Mouse (Mus musculus) c-Kit-positive CD71-negative TER-119-negative erythroid progenitor cells, embryonic 14.5 days (primary cell): Measurements from ENCODE around the gene Map7.

ENCODE experiments used
- DNase-seq: peaks from one replicate; pipeline ENCODE4 v3.0.0-alpha.2; 2013; ENCODE audit warnings: low read depth

The Map7 gene

DNA sequence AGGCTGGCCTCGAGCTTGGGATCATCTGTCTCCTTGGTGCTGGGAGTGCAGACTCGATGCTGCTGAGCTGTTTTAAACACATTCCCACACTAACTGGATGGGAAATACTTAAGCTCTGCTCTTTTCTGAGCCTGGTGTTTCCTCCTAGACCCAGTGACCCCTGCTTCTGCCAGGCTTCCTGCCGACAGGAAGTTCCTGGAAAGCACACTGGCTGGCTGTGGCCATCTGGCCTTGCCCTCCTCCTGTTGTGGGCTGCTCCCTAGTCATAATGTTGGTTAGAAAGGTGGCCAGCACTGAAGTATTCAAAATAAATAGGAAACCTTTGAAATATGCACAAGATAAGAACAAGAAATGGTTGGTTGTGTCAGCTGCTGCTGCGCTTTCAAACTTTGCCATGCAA, 86.2 kb downstream of the Map7 start:
- DNase-seq, result no peak

DNA sequence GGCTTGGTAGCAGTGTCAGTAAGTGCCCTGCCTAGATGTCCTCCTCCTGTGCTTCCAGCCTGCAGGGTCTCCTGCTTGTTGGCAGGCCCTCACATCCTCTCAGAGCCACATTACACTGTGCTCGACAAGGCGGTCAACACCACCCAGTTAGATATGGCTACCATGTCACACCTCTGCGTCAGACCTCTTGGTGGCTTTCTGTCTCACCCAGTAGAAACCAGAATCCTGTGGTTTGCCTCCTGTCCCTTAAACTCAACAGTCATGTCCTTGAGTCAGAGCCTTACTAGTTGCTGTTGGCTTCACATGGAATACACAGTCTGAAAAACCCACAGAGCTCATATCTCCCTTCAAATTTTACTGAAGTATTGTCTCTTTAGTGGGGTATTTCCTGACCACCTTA, 87.4 kb downstream of the Map7 start:
- DNase-seq, result no peak

DNA sequence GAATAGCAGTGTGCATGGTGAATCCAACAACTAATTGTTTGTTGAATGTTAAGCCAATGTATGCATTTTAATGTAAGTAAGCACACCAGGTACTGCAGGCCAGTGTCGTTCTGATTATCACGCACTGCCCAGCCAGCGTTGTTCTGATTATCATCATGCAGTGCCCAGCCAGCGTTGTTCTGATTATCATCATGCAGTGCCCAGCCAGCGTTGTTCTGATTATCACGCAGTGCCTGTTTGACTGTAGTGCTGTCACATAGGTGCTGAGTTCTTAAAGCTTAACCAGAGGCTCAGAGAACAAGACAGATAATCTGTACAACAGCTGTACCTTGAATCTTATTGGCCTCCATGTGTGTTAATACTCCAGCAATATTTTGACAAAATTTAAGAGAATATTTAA, 88.0 kb downstream of the Map7 start:
- DNase-seq, result no peak

DNA sequence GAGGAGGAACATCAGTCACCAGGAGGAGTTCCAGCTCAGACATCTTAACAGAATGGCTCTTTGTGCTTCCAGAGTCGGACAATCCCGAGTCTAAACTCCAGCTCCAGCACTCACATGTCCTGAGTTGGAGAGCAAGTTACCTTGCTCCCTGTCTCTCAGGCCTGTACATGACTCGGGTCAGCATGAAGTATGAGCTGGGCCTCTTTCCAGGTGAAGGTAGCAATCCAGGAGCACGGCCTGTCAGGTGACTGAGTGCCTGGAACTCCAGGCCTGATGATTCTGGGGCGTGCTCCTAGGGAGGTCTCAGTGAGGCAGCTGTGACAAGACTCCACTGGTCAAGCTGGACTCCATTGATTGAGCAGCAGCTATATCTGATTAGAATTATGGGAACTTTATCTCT, 90.0 kb downstream of the Map7 start:
- no peak for DNase-seq

DNA sequence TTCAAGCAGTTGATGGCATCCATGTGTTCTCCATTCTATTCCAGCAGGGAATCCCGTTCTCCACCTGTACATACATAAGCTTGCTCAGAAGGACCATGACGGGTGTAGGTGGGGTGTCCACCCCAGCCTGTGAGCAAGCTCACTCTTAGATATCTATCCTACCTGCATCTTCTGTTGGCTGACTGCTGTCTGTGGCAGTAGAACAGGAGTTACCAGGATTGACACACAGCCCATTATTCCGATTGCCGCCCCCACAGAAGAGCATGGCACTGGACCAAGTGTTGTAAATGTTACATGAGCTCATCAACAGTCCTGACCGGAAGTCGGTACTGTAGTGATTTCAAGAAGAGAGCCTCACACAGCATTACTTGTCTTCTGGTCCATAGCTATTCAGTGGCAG, 92.6 kb downstream of the Map7 start:
- no peak for DNase-seq

DNA sequence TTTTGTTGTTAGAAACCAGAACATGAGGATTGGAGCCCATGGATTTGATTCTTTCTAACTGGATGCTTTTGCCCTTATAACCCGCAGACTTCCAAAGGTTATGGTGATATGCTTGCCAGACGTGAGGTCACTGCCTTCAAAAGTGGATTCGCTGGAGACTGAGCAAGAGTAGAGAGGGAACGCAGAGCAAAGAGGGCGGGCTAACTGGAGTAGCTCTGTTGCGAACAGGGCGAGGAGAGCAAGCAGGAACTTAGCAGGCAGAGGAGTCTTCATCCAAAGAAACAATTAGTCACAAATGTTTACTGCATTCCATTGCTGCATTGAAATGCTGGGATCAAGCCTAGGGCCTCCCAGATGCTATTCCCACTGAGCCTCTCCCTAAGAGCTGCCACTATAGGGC, 95.0 kb downstream of the Map7 start:
- no peak for DNase-seq

DNA sequence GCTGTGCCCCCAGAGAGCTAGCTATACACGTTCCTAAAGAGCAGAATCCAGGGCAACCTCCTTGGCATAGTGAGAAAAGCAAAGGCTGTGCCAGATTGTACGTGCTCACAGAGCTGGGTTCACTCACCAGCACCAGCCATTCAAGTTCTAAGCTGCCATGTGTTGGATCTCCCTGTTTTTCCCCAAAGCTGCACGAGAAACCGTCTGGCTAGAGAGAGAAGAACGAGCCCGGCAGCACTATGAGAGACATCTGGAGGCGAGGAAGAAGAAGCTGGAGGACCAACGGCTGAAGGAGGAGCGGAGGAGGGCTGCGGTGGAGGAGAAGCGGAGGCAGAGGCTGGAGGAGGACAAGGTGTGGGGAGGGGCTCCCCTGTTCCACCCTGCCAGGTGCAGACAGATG, 96.8 kb downstream of the Map7 start:
- no peak for DNase-seq

DNA sequence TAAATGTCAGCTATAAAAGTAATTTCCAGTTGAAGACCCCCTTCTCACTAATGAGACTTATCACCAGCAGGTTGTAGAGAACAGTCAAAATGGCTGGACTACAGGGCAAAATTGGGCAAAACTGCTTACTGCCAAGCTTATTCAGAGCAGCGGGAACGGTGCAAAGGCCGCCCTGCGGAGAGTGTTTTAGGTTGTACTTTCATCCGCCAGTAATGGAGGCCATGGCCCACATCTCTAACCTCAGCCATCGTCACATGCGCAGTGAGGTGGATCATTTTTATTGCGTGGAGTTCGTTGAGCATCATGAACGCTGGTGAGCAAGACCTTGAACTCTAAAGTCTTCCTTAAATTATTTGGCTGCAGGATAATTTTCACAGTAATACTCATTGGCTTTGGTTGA, 100.8 kb downstream of the Map7 start:
- DNase-seq, result no peak

DNA sequence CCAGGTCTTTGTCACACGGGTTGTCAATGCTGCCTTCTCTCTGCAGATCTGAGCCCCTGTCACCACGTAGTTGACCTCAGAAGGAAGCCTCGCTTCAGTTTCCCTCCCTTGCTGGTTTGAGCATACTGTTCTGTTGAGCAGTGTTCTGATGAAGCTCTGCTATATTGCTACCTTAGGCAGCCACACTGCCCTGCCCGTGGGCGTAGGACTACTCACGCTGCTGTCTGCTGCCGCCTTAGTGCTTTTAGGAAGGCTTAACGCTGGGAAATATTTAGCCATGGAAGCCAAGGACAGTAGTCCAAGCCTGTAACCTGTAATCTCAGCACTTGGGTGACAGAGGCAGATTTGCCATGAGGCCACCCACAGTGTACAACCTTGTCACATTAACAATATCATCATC, 107.3 kb downstream of the Map7 start:
- no peak for DNase-seq

DNA sequence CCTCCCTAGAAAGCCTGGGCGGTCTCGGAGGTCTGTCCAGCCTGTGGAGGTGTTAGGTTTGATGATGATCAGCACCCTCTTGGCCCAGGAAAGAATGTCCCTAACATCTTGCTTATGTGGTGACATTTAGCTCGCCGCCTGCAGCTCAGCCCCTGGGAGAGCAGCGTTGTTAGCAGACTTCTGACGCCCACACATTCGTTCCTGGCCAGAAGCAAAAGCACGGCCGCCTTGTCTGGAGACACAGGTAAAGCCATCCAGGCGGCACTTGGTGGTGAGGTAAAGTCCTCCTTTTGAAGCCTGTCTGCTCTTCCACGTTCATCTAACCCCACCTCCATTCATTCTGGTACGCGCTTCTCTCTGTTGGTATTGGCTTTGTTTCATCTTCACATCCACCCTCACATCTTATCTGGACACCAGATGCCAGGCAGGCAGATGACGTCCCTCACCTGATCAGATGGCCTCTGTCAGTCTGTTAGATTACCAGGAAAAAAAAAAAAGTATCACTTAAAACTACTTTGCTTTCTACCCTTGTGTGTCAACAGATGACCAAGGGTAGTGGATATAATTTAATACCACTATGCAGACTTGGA, 108.9 kb downstream of the Map7 start:
- no peak for DNase-seq

DNA sequence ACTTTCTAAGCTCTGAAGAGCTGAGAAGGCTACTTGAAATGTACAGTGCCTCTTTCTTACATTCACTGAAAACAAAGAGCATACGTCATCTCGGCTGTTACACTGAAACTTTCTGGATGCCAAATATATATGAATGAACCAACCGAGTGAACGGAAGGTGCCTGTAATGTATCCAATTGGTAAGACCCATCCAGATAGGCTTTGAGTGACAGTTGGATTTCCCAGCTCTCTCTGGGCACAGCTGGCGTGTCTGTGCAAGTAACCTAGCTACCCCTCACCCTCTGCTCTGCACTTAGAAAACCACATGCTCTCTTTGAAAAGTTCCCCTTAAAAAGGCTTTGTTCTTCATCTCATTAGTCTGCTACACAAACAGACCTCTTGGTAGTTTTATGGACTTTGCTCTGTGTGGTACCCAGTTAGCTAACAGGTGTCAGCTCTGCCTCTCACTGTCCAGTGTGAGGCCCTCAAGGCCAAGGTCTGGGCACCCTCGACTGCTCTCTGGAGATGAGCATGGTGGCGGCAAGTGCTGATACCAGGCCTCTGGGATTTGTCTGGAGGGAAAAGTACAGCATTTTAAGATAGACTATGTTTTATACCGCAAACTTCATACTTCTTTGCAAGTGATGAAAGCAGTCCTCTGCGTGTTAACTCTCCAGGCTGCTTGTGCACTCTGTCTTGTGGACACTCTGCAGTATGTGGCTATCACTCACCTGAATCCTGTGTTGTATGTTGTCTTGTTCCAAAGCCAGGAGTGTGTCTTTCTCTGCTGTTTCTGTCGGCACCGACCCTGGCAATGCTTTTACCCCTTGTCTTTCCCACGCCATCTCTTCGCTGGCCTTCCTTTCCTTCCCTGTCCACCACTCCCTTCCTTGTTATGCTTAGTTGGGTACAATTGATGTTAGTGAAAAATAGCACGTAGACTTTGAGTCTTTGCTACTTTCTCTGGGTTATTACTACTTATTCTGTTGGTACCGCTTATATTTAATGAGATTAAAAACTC, 109.8 kb downstream of the Map7 start:
- DNase-seq, result no peak

DNA sequence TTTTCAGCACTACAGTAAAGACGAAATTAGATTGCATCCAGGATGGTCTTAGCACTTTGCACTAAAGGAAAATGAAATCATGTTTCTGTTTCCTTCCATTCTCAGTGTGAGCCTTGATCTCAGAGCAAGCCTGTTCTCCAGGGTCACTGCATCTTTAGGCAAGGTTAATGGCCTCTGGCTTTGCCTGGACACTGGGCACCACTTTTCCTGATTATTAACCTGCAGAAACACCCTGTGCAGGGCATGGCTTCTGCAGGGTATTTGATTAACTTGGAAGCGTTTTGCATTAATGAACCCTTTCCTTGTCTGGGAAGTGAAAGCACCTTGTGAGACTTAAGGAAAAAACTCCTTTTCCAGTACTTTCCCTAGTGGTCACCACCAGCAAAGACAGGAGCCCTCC, 111.2 kb downstream of the Map7 start:
- DNase-seq, result no peak

DNA sequence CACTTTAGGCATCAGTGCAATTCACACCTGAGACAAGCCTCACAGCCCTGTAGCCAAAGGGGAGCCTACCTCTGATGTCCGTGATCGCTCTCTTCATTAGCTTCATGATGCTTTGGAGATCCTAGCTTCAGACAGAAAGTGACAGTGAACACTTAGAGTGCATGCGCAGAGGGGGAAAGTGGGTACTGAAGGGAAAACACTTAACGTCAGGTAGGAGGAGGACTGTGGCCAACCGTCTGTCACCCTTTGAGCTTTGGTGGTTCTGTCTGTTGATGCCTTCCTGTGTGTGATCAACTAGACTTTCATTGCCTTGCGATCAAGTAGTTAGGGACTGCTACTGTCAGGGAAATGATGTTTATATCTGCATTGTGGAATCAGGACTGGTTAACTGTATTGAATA, 114.6 kb downstream of the Map7 start:
- no peak for DNase-seq

DNA sequence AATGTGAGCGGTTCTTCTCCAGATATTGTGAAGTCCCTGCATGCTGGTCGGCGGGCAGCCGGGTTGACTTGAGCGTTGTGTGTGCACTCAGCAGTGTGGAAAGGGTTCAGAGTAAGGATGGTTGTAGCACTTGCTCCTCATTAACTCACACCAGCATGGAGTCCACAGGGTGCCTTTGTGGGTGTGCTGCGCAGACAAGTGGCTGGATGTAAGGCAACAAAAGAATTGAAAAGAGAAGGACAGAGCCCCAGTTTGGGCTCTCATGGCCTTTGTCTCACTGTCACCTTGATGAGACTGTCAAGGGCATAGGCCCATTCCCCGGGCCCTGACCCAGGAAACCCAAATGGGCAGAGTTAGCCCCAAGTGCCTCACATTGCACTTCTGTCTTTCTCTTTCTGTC, 116.2 kb downstream of the Map7 start:
- DNase-seq, result no peak

DNA sequence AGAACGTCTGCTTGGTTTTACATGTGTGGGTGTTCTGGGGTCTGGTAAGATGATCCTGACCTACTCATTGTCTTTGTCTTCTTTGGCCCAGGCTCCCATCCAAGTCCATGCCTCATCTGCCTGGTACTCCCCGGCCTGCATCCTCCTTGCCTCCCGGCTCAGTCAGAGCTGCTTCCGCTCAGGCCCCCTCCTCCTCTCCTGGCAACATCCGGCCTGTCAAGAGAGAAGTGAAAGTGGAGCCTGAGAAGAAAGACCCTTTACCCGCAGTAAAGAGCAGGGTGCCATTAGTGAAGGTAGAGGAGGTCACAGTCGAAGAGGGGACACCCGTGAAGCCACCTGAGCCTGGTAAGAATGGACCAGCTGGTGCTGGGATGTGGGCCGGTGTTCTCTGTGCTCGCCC, 118.8 kb downstream of the Map7 start:
- no peak for DNase-seq

DNA sequence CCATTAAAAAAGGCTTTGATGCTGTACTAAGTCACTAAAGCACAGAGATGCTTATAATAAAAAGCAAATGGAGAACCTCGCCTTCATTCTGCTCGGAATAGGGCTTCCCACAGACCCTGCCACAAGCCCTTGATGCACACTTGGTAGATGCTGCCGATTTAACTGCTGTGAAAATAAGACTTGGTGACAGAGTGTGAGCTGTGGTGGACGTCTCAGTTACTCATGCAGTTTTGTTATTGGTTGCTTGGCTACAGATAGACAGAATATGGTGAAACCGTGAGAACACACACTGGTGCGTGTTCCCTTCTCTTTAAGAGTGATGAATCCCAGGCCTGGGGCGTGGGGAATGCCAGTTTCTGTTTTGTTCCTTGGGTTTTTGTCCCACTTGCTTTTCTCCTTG, 120.7 kb downstream of the Map7 start:
- DNase-seq, result no peak

DNA sequence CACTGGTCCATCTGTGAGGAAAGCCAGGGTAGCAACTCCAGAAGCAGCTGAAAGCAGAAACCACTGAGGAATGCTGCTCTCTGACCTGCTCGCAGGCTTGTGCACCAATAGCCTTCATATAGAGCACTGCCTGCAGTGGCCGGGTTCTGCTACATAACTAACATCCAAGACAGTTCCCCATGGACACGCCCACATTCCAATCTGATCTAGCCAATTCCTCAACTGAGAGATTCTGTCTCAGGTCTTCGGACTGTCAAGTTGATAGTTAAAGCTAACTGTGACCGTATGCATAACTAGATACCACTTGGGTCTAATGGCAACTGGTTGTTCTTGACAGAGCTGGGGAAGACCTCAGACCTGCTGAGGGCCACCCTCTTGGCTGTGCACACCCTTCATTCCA, 124.1 kb downstream of the Map7 start:
- no peak for DNase-seq

DNA sequence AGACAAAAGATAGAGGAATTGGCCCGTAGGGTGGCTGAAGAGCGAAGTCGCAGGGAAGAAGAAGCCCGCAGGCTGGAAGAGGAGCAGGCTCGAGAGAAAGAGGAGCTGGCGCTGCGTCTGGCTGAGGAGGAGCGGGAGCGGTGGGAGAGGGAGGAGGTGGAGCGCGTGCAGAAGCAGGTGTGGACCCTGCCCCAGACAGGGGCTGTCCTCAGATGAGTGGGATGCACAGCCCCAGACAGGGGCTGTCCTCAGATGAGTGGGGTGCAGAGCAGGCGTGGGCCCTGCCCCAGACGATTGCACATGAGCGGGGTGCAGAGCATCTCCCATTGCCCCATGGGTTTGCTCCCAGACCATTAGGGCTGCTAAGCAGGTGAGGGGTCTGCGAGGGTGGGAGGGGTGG, 125.0 kb downstream of the Map7 start:
- DNase-seq, result no peak

DNA sequence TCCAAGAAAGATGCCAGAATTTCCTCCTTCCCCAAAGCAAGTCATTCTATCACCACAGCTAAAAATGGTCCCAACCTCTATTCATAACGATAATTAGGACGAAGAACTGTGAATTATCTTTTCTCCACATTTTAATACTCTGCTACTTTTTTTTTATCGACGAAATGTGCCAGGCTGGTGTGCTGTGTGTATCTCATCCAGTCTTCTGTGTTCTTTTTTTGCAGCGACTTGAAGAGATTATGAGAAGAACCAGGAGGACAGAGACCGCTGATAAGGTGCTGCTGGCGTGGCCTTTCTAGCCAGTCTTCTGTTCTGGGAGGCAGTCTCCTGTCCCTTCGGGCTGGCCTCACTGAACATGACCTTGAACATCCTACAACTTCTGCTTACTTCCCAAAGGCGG, 125.8 kb downstream of the Map7 start:
- no peak for DNase-seq

DNA sequence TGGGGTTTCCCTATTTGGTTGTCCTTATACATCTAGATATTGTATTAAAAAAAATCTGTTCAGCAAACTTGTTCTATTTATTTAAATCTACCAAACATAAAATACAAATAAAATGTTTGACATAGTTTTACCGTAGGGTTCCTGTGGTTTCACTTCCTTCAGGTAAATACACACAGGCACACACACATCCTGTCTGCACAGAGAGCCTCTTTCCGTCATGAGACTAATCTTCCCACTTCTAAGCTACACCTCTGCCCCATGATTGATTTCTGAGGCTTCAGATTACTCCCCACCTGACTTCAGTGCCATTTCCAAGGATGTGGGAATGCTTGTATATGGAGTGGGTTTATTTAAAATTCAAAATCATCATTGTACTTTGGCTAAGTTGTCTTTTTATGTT, 133.2 kb downstream of the Map7 start:
- DNase-seq, result no peak

DNA sequence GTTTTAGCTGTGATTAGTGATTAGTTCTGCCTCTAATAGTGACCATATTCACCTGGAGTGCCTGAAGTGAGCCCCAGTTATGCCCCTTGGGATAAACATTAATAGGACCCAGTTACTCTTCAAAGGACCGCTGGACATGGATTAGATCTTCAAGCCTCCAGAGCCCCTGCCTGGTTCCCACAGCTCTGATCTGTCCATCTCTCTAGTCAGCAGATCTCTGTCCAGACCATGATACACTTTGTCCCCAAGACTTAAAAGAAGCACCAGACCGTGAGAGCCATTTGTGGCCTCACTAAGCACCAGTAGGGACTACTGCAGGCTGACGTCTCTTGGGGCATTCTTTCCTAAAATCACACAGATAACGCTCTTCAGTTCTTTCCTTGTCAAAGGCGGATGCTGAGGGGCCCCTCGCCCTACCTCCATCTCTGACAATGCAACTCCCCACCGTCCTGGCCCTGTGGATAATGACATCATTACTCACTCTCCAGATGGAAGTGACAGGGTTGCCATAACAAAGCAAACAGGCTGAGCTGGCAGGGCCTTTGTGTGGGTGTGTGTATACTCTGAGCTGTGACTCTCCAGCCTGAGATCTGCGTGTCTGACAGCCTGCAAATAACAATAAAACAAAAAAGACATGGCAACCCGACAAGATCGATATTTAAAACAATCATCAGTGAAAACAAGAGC, 137.2 kb downstream of the Map7 start:
- peak; percentile 32 for DNase-seq

DNA sequence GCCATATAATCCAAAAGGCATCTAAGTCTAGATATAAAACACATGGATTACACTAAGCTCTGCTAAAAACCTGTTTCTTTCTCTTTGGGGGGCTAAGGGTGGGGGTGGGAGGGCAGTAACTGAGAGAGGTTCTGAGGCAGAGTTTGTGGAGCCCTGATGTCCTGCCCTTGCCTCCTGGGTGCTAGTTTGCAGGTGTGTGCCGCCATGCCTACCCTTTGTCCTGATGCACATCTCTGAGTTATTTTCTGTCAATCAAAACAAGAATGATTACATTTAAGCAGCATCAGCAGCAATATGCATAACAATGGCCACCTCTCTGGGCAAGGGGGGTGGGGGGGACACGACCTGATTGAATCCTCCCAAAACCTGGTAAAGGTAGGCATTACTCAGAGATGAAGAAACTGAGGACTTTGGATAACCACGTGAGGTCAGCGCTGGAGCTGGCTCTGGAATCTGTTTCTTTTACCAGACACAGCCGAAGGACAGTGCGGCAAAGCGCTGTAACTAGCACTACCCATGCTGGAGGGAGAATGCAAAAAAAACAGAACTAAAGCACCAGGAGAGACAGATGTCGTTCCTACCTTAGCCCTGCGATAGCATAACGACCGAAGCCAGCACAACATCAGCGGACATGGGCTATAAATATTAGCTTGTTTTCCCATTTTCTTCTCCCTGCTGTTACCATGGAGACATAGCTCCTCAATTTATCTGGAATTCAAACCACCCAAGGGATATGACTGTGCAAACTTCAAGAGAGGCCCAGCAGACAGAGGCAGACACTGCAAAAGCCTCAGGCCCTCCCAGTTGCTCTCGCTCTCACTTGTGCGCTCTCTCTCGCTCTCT, 137.9 kb downstream of the Map7 start:
- DNase-seq, result no peak
